Mouse (Mus musculus): ENCODE results near the gene Cpt1b. TPM values are rescaled to one million over a fixed set of nuclear protein-coding genes. Genes with fewer than 3 reads are reported as not detected.

Cpt1b gene
- total RNA-seq, 2 experiments from 2014 or later = 554 to 660 TPM

GRCm38 (mm10) chr15:89379429-89379828 is 46.2 kb downstream of the Cpt1b start:
- DNase-seq = peak; percentile 46

GRCm38 (mm10) chr15:89378831-89379401 is 46.7 kb downstream of the Cpt1b start, which contains the start of gene Odf3b:
TSS of gene Odf3b (minus strand) at chr15:89379282.
- peak; percentile 40 for DNase-seq

- no peak for DNase-seq
Measured at GRCm38 (mm10) chr15:89377938-89378828, 47.5 kb downstream of the Cpt1b start.

- no peak for DNase-seq
Measured at GRCm38 (mm10) chr15:89377362-89377761, 48.3 kb downstream of the Cpt1b start.

DNA sequence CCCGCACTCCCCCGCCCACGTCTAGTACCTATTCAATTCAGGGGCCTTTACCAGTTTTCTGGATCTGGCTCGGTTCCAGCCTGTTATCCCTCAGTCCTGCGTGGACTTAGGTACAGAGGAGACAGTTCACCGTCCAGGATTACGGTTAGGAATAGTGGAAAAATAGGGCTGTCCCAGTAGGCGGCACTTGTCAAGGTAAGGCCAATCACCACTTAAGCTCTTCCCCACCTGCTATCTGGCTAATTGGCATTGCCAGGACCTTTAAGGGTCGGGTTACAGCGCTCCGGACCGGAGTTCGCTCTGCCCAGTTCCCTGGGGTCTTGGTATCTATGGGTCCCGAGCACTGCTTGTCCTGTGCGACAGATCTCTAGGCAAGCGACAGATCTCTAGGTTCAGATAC is 48.7 kb downstream of the Cpt1b start, which contains the start of gene Tymp:
Tymp (minus strand) TSS at position 83 of the 400 bp plus-strand sequence.
- DNase-seq = no peak

DNA sequence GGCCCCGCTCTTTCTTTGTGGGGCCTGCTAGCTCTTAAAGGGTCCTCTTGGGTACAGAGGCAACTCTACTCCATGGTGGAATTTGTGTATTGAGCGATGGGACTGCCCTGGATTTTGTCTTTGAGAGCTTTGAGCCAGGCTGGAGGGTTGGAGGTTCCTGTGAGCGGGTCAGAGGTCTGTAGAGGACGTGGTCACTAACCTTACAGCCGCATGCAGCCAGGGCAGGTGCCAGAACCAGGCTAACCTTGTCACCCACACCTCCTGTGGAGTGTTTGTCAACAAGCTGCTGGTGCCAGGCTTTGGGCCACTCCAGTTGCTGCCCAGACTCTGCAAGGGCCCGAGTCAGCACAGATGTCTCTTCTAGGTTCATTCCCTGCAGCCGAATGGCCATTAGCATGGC is 49.6 kb downstream of the Cpt1b start:
- peak; percentile 35 for DNase-seq

DNA sequence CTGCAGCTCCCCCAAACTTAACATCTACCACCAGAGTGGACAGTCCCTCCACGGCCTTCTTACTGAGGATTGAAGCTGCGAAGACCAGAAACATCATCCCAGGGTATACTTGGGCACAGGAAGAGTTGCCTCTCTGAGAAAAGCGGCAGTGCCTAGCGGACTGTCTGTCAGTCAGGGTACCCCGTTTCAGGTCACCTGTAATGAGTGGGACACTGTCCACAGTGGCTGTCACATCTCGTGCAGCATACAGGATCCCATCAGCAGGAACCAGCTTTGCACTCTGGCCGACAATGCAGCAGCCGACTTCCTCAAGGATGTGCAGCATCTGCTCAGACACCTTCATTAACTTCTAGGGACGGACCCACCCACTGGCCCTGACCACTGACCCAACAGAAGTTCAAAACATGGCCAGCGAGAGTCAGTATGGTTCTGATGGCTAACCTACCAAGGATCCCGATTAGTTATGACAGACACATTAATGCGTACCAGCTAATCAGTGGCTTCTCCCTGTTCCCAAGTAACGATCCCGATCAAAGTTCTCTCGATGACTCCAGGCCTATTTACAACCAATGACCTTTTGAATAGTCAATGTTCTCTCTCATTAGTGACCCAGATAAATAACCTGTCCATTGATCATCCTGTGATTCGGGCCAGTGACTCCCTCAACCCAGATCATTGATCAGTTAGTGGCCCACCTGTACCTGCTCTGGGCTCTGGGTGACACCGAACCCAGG is 50.7 kb downstream of the Cpt1b start:
- DNase-seq = no peak

DNA sequence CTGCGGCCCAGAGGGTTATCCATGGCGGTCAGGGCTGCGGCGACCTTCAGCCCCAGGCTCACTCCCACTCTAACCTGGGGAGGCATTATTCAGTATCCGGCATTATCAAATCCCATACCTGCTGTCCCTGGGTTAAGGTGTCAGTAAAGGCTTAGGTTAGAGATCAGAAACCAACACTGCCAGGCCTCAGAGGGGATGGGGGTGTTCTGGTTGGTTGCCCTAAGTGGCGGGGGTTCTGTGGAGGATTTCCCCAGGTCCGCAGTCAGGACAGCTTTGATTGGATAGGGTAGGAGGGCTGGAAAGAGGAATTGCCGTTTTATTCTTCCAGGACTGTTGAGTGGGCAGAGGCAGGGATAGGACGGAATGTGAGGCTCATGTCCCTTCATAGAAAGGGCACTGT is 51.3 kb downstream of the Cpt1b start:
- DNase-seq = no peak

DNA sequence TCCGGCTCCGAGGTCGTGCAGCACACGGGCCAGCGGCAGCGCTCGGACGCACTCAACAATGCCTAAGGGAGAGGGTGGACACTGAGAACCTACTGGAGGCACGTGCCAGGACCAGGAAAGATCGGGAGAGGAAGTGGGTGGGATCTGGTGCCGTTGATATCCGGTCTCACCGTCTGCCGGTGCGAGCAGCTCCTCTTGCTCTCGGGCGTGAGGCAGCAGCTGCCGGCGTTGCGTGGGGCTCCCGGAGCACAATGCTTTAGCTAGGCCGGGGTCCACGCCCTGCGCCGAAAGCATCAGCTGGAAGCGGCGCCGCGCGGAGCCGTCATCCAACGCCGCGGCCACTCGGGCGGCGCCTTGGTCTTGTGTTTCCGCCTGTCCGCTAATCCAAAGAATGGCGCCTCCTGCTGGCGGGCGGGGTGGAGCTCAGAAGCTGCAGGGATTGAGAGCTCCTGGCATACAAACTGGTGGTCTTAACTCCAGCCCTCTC is 51.9 kb downstream of the Cpt1b start, which contains the start of gene Sco2:
Sco2 (minus strand) TSS at position 85 of the 487 bp plus-strand sequence.
- DNase-seq = peak; percentile 96

GRCm38 (mm10) chr15:89373027-89373761 is 52.5 kb downstream of the Cpt1b start:
- peak; percentile 92 for DNase-seq

GRCm38 (mm10) chr15:89372536-89372935 is 53.1 kb downstream of the Cpt1b start:
- DNase-seq = no peak

DNA sequence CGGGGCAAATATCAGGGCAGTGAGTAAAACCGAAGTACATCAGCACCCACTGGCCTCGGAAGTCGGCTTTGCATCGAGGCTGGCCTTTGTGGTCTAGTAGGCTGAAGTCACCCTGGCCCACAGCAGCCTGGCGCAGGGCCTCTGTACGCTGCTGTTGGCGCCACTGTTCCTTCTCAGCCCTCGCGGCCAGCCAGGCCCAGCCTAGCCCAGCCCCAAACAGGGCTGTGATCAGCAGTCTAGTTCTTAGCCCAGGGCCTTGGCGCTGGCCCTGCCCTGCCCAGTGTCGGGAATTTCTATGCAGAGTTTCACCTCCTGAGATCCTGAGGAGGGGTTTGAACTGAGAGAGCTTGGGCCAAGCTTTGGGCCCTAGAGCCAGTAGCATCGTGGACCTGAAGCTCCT is 53.6 kb downstream of the Cpt1b start:
- no peak for DNase-seq

Other genes starting within 250 kb of the Cpt1b start
- gene Plxnb2, start 245.1 kb downstream of the Cpt1b start, total RNA-seq (2021) = 100 to 1,000 TPM in 1 of 2 experiments, 10 to 100 TPM in 1; 96.8 to 105 TPM
- 1 to 10 TPM; 4.7 to 7.4 TPM for gene Dennd6b, start 229.4 kb downstream of the Cpt1b start, total RNA-seq (2021)
- 10 to 100 TPM; 41.8 to 52.0 TPM for gene Ppp6r2, start 214.3 kb downstream of the Cpt1b start, total RNA-seq (2021)
- 10 to 100 TPM; 80.3 to 85.7 TPM for gene Sbf1, start 110.6 kb downstream of the Cpt1b start, total RNA-seq (2021)
- gene Adm2, start 103.1 kb downstream of the Cpt1b start, total RNA-seq (2021) = not detected
- 1 to 10 TPM; 1.8 to 3.3 TPM for gene Miox, start 91.5 kb downstream of the Cpt1b start, total RNA-seq (2021)
- gene Lmf2, start 70.2 kb downstream of the Cpt1b start, total RNA-seq (2021) = 10 to 100 TPM; 38.6 to 41.9 TPM
- 100 to 1,000 TPM in 1 of 2 experiments, 10 to 100 TPM in 1; 89.2 to 103 TPM for gene Ncaph2, start 70.1 kb downstream of the Cpt1b start, total RNA-seq (2021)
- 10 to 100 TPM; 34.7 to 43.7 TPM for gene Sco2, start 52.0 kb downstream of the Cpt1b start, total RNA-seq (2021)
- gene Tymp, start 48.8 kb downstream of the Cpt1b start, total RNA-seq (2021) = 1 to 10 TPM; 3.4 to 9.8 TPM
- gene Odf3b, start 46.6 kb downstream of the Cpt1b start, total RNA-seq (2021) = 1 to 10 TPM; 1.4 to 1.5 TPM
- gene Klhdc7b, start 40.9 kb downstream of the Cpt1b start, total RNA-seq (2021) = under 1 TPM in 1 of 2 experiments, not detected in 1; 0.06 TPM
- gene Syce3, start 15.4 kb downstream of the Cpt1b start, total RNA-seq (2021) = not detected
- gene C730034F03Rik, start 3.7 kb upstream of the Cpt1b start, total RNA-seq (2021) = 1 to 10 TPM; 2.5 to 3.5 TPM
- 1 to 10 TPM; 5.6 to 9.2 TPM for gene Gm44502, start 3.8 kb upstream of the Cpt1b start, total RNA-seq (2021)
- 100 to 1,000 TPM; 106 to 128 TPM for gene Chkb, start 4.0 kb upstream of the Cpt1b start, total RNA-seq (2021)
- 10 to 100 TPM in 1 of 2 experiments, 1 to 10 TPM in 1; 6.9 to 12.7 TPM for gene Mapk8ip2, start 28.1 kb upstream of the Cpt1b start, total RNA-seq (2021)
- gene Arsa, start 51.6 kb upstream of the Cpt1b start, total RNA-seq (2021) = 10 to 100 TPM; 26.6 to 29.5 TPM
- gene Shank3, start 73.8 kb upstream of the Cpt1b start, total RNA-seq (2021) = 10 to 100 TPM; 54.1 to 67.5 TPM
- under 1 TPM; 0.45 to 0.76 TPM for gene Acr, start 142.5 kb upstream of the Cpt1b start, total RNA-seq (2021)
- gene Rabl2, start 166.1 kb upstream of the Cpt1b start, total RNA-seq (2021) = 10 to 100 TPM in 1 of 2 experiments, 1 to 10 TPM in 1; 9.2 to 11.1 TPM